16 mouse cellular contexts compared by ENCODE assay signal in genomic region chr2:166274016-166274346, GRCm38 (mm10).
DNase-seq lines count a peak whose midpoint lies in the region; ATAC-seq and TF ChIP-seq lines count a peak whose summit lies in the region.
"Had no signal": no experiment of that assay in that cellular context is flagged by ENCODE, and none has a peak within 500 bp of the region (broad histone marks: within the 10 kb centered on the region; RNA-seq: fewer than 3 reads in every experiment).

No protein-coding gene starts in this region.

- 73% methylated on average over 2 of the region's 2 CpGs for WGBS in heart, embryonic 13.5 days
- 58% methylated on average over 2 of the region's 2 CpGs for WGBS in midbrain, embryonic 13.5 days
- WGBS in midbrain, postnatal 0 days = 45% methylated on average over 2 of the region's 2 CpGs
- 53% methylated on average over 2 of the region's 2 CpGs for WGBS in intestine, embryonic 16.5 days
- 49% methylated on average over 2 of the region's 2 CpGs for WGBS in stomach, embryonic 16.5 days

- H3K4me3 ChIP-seq in heart, embryonic 13.5 days = no peak overlapping the region
- H3K4me3 ChIP-seq in midbrain, embryonic 13.5 days (replicated peaks) = no peak overlapping the region
- H3K4me3 ChIP-seq in midbrain, postnatal 0 days (ENCODE audit: low read depth, low read length) = no peak overlapping the region
- H3K4me3 ChIP-seq in intestine, embryonic 16.5 days (ENCODE audit: low read length) = no peak overlapping the region
- H3K4me3 ChIP-seq in stomach, embryonic 16.5 days (replicated peaks; ENCODE audit: low read length) = no peak overlapping the region
- H3K4me3 ChIP-seq: liver, embryonic 13.5 days; megakaryocyte, embryonic 14.5 days had no signal

- no peak for TF ChIP-seq CTCF in midbrain, postnatal 0 days (IDR thresholded peaks at IDR 0.05)

- H3K27ac ChIP-seq in heart, embryonic 13.5 days (replicated peaks) = no peak overlapping the region
- peak overlapping the region; percentile 48 for H3K27ac ChIP-seq in midbrain, embryonic 13.5 days
- H3K27ac ChIP-seq in midbrain, postnatal 0 days (ENCODE audit: low read depth, low read length) = no peak overlapping the region
- H3K27ac ChIP-seq in intestine, embryonic 16.5 days (ENCODE audit: low read length) = peak overlapping the region; percentile 48; the same call in 1 of the 2 replicates
- peak overlapping the region; percentile 25; the same call in 1 of the 2 replicates for H3K27ac ChIP-seq in stomach, embryonic 16.5 days (ENCODE audit: low read length)
- H3K27ac ChIP-seq: kidney, postnatal 0 days; liver, embryonic 13.5 days had no signal

- H3K9me3 ChIP-seq in heart, embryonic 13.5 days = no peaks in the 10 kb centered on the region
- no peaks in the 10 kb centered on the region for H3K9me3 ChIP-seq in midbrain, embryonic 13.5 days
- no peaks in the 10 kb centered on the region for H3K9me3 ChIP-seq in midbrain, postnatal 0 days (ENCODE audit: low read length)
- H3K9me3 ChIP-seq in intestine, embryonic 16.5 days (ENCODE audit: control insufficient read depth, low read length) = no peaks in the 10 kb centered on the region
- H3K9me3 ChIP-seq in stomach, embryonic 16.5 days (replicated peaks; ENCODE audit: control insufficient read depth, low read length) = no peaks in the 10 kb centered on the region
- H3K9me3 ChIP-seq: liver, embryonic 13.5 days; megakaryocyte, embryonic 14.5 days had no signal

- H3K9ac ChIP-seq in heart, embryonic 13.5 days = no peak overlapping the region
- no peak overlapping the region for H3K9ac ChIP-seq in midbrain, embryonic 13.5 days (replicated peaks)
- H3K9ac ChIP-seq in midbrain, postnatal 0 days (replicated peaks; ENCODE audit: low read length, poor library complexity, severe bottlenecking) = no peak overlapping the region
- H3K9ac ChIP-seq in intestine, embryonic 16.5 days (ENCODE audit: low read depth, low read length) = 0 out of 2 replicates have a peak overlapping the region, but pooled peaks have one; percentile 40
- no peak overlapping the region for H3K9ac ChIP-seq in stomach, embryonic 16.5 days (ENCODE audit: low read length)
- H3K9ac ChIP-seq: liver, embryonic 13.5 days had no signal

- peaks cover 11% of the 10 kb centered on the region for H3K4me1 ChIP-seq in heart, embryonic 13.5 days
- H3K4me1 ChIP-seq in midbrain, embryonic 13.5 days (replicated peaks) = peaks cover 23% of the 10 kb centered on the region
- H3K4me1 ChIP-seq in midbrain, postnatal 0 days (ENCODE audit: insufficient read depth, low read length) = peaks cover 3% of the 10 kb centered on the region; the same call in 1 of the 2 replicates
- peaks cover 11% of the 10 kb centered on the region for H3K4me1 ChIP-seq in intestine, embryonic 16.5 days (ENCODE audit: control insufficient read depth, insufficient read depth, low read length)
- H3K4me1 ChIP-seq in stomach, embryonic 16.5 days (ENCODE audit: control insufficient read depth, insufficient read depth, low read length) = peaks cover 13% of the 10 kb centered on the region
- H3K4me1 ChIP-seq: liver, embryonic 13.5 days; megakaryocyte, embryonic 14.5 days had no signal

- no peaks in the 10 kb centered on the region for H3K27me3 ChIP-seq in heart, embryonic 13.5 days (replicated peaks)
- 0 out of 2 replicates have a peak, but pooled peaks cover 4% of the 10 kb centered on the region for H3K27me3 ChIP-seq in midbrain, embryonic 13.5 days
- H3K27me3 ChIP-seq in midbrain, postnatal 0 days (ENCODE audit: insufficient read depth, low read length) = no peaks in the 10 kb centered on the region
- H3K27me3 ChIP-seq in intestine, embryonic 16.5 days (replicated peaks; ENCODE audit: control insufficient read depth, insufficient read depth, low read length) = no peaks in the 10 kb centered on the region
- H3K27me3 ChIP-seq in stomach, embryonic 16.5 days (ENCODE audit: control insufficient read depth, insufficient read depth, low read length) = no peaks in the 10 kb centered on the region
- H3K27me3 ChIP-seq: liver, embryonic 13.5 days had no signal

- no peak for DNase-seq in heart, adult 9 months (ENCODE audit: low spot score in 2 of 2)
- DNase-seq in midbrain, postnatal 0 days (ENCODE audit: low spot score) = no peak
- DNase-seq: B cell, adult 2 months; cerebellum, postnatal 14 days; gastrocnemius, postnatal 25 days; liver, embryonic 13.5 days; thymus, adult 2 months had no signal

- ATAC-seq in heart, embryonic 13.5 days (ENCODE audit: extremely low read depth, insufficient number of reproducible peaks, low FRiP score, low TSS enrichment) = no peak
- ATAC-seq in midbrain, embryonic 13.5 days = peak; percentile 64
- ATAC-seq in midbrain, postnatal 0 days (ENCODE audit: low FRiP score) = no peak
- no peak for ATAC-seq in intestine, embryonic 16.5 days
- peak; percentile 51; the same call in 1 of the 2 replicates for ATAC-seq in stomach, embryonic 16.5 days (ENCODE audit: insufficient read depth, low FRiP score)
- no peak for ATAC-seq in monocyte, adult 5-6 weeks (replicated peaks; ENCODE audit: insufficient number of reproducible peaks, low FRiP score, low TSS enrichment, poor library complexity, severe bottlenecking)
- ATAC-seq in erythroblast, adult 5-6 weeks (replicated peaks; ENCODE audit: low FRiP score, poor library complexity, severe bottlenecking) = no peak
- ATAC-seq: activated CD4-positive, CD25-positive, alpha-beta regulatory T cell, adult 4 months had no signal

- peak overlapping the region; percentile 11 for H3K4me2 ChIP-seq in heart, embryonic 13.5 days
- H3K4me2 ChIP-seq in midbrain, embryonic 13.5 days (replicated peaks) = no peak overlapping the region
- no peak overlapping the region for H3K4me2 ChIP-seq in midbrain, postnatal 0 days (ENCODE audit: low read depth, low read length, poor library complexity, severe bottlenecking)
- H3K4me2 ChIP-seq in intestine, embryonic 16.5 days (ENCODE audit: low read depth, low read length) = 0 out of 2 replicates have a peak overlapping the region, but pooled peaks have one; percentile 31
- peak overlapping the region; percentile 8; the same call in 1 of the 2 replicates for H3K4me2 ChIP-seq in stomach, embryonic 16.5 days (ENCODE audit: low read depth, low read length)
- H3K4me2 ChIP-seq: liver, embryonic 13.5 days had no signal

- H3K36me3 ChIP-seq in heart, embryonic 13.5 days = no peaks in the 10 kb centered on the region
- H3K36me3 ChIP-seq in midbrain, embryonic 13.5 days = no peaks in the 10 kb centered on the region
- no peaks in the 10 kb centered on the region for H3K36me3 ChIP-seq in midbrain, postnatal 0 days (ENCODE audit: insufficient read depth, low read length)
- H3K36me3 ChIP-seq in intestine, embryonic 16.5 days (ENCODE audit: control insufficient read depth, insufficient read depth, low read length) = no peaks in the 10 kb centered on the region
- no peaks in the 10 kb centered on the region for H3K36me3 ChIP-seq in stomach, embryonic 16.5 days (ENCODE audit: control insufficient read depth, insufficient read depth, low read length)
- H3K36me3 ChIP-seq: liver, embryonic 13.5 days had no signal

Comparison
In these comparisons a context has a peak if more than half of its experiments do, and no peak if none do; other contexts are left out.
1. ATAC-seq: peak in midbrain, embryonic 13.5 days (single experiment) and stomach, embryonic 16.5 days (single experiment); none in heart, embryonic 13.5 days (single experiment), midbrain, postnatal 0 days (single experiment), intestine, embryonic 16.5 days (single experiment), monocyte, adult 5-6 weeks (single experiment) and erythroblast, adult 5-6 weeks (single experiment).
2. H3K27ac ChIP-seq: peak in midbrain, embryonic 13.5 days (single experiment), intestine, embryonic 16.5 days (single experiment) and stomach, embryonic 16.5 days (single experiment); none in heart, embryonic 13.5 days (single experiment) and midbrain, postnatal 0 days (single experiment).
3. H3K4me2 ChIP-seq: peak in heart, embryonic 13.5 days (single experiment), intestine, embryonic 16.5 days (single experiment) and stomach, embryonic 16.5 days (single experiment); none in midbrain, embryonic 13.5 days (single experiment) and midbrain, postnatal 0 days (single experiment).